Mouse (Mus musculus): ENCODE results near the gene Cfap43. TPM values are rescaled to one million over a fixed set of nuclear protein-coding genes. Genes with fewer than 3 reads are reported as not detected.

Gene Cfap43
- total RNA-seq, 2 experiments from 2014 or later = not detected

Other genes with a start within 250 kb of the Cfap43 start
- not detected in 2 replicates for gene Col17a1, start 227.2 kb downstream of the Cfap43 start, total RNA-seq (2015; ENCODE audit: low replicate concordance)
- not detected in 2 replicates for gene Col17a1, start 227.2 kb downstream of the Cfap43 start, total RNA-seq (2017; ENCODE audit: low replicate concordance)
- gene Sfr1, start 187.6 kb downstream of the Cfap43 start, total RNA-seq (2015; ENCODE audit: low replicate concordance) = 44.3 and 44.9 TPM in 2 replicates
- gene Sfr1, start 187.6 kb downstream of the Cfap43 start, total RNA-seq (2017; ENCODE audit: low replicate concordance) = 31.9 and 63.3 TPM in 2 replicates
- 44.0 and 62.5 TPM in 2 replicates for gene Gsto1, start 64.3 kb downstream of the Cfap43 start, total RNA-seq (2015; ENCODE audit: low replicate concordance)
- 11.0 and 26.1 TPM in 2 replicates for gene Gsto1, start 64.3 kb downstream of the Cfap43 start, total RNA-seq (2017; ENCODE audit: low replicate concordance)
- not detected in 2 replicates for gene Gsto2, start 53.8 kb downstream of the Cfap43 start, total RNA-seq (2015; ENCODE audit: low replicate concordance)
- not detected in 2 replicates for gene Gsto2, start 53.8 kb downstream of the Cfap43 start, total RNA-seq (2017; ENCODE audit: low replicate concordance)
- gene Itprip, start within 50 bp of the Cfap43 start, total RNA-seq (2015; ENCODE audit: low replicate concordance) = 5.8 and 11.7 TPM in 2 replicates
- 1.6 and 2.3 TPM in 2 replicates for gene Itprip, start within 50 bp of the Cfap43 start, total RNA-seq (2017; ENCODE audit: low replicate concordance)
- not detected in 2 replicates for gene Cfap58, start 18.4 kb upstream of the Cfap43 start, total RNA-seq (2015; ENCODE audit: low replicate concordance)
- not detected in 2 replicates for gene Cfap58, start 18.4 kb upstream of the Cfap43 start, total RNA-seq (2017; ENCODE audit: low replicate concordance)